Mouse (Mus musculus) embryonic fibroblast, embryonic 13.5 days (primary cell): ENCODE results near the gene Nr2e1. TPM values are rescaled to one million over a fixed set of nuclear protein-coding genes. Genes with fewer than 3 reads are reported as not detected.

Source experiments
- H3K27ac ChIP-seq: 2 replicates; pipeline ENCODE4 v1.5.1; 2012; ENCODE audit warnings: low read length, control low read depth, inconsistent platforms; ENCODE audit not compliant: insufficient read depth
- H3K4me1 ChIP-seq: 2 replicates; pipeline ENCODE4 v1.6.1; 2011; ENCODE audit warnings: low read length; ENCODE audit not compliant: control insufficient read depth, insufficient read depth
- H3K4me3 ChIP-seq: 2 replicates; pipeline ENCODE4 v1.5.1; 2011; ENCODE audit warnings: mild to moderate bottlenecking, control low read depth, low read length; ENCODE audit not compliant: insufficient read depth
- CTCF ChIP-seq: IDR thresholded peaks from 2 replicates; pipeline ENCODE4 v1.5.1; 2011; ENCODE audit warnings: mild to moderate bottlenecking, control low read depth, low read length, moderate library complexity, borderline replicate concordance; ENCODE audit not compliant: insufficient read depth
- POLR2A ChIP-seq: IDR thresholded peaks from 2 replicates; pipeline ENCODE4 v1.6.1; 2011; ENCODE audit warnings: low read depth, mild to moderate bottlenecking, control low read depth, low read length, moderate library complexity
- polyA plus RNA-seq: library from polyadenylated mRNA; stranded (reverse); fragments of >200 nt; gene quantifications from 2 replicates; pipeline ENCODE4 v1.2.4, GENCODE M21; 2011; ENCODE audit warnings: low read depth; ENCODE audit not compliant: missing spikeins, insufficient read length

The Nr2e1 gene
- polyA plus RNA-seq, 1 experiment: not detected

GRCm38 (mm10) chr10:42613075-42613474, 29.6 kb upstream of the Nr2e1 start:
- H3K4me1 ChIP-seq: peaks cover 2% of the 10 kb centered on the region; the same call in 1 of the 2 replicates
- H3K4me3 ChIP-seq: no peak overlapping the region
- TF ChIP-seq CTCF (no peak), POLR2A (no peak)
- H3K27ac ChIP-seq: no peak overlapping the region

DNA sequence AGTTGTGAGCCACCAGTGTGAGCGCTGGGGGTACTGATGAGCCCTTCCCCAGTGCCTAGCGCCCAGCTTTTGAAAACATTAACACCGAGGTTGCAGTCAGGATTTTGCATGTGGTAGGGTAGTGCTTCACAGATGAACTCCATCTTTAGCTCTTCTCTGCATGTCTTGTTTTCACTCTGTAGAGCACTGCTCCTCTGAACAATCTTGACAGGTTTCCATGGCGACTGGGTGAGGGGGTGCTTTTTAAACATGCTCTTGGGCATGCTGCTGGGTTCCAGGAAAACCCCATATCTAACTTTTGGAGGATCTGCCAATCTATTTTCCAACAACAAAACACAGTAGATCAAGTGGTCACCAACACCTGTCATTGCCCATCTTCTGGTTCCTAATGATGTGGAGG, 23.3 kb upstream of the Nr2e1 start:
- Histone ChIP-seq H3K27ac (no peak overlapping the region), H3K4me1 (no peaks in the 10 kb centered on the region), H3K4me3 (no peak overlapping the region)
- TF ChIP-seq CTCF (no peak), POLR2A (no peak)

DNA sequence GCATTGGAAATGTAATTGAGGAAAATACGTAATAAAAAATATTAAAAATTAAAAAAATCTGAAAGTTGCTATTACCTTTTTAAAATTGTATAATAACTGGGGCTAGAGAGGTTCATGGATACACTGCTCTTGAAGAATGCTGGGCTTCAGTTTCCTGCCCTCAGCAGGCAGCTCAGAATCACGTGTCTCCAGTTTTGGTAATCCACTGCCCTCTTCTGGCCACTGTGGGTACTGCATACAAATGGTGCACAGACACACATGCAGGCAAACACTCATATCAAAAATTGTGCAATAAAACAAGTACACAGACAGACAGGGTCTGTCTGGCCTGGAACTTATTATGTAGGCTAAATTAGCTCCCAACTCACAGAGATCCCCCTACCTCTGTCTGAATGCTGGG, 21.4 kb upstream of the Nr2e1 start:
- TF ChIP-seq CTCF: peak; percentile 21; the same call in 1 of the 2 replicates
- TF ChIP-seq POLR2A: no peak
- no peak overlapping the region for H3K4me3 ChIP-seq
- no peaks in the 10 kb centered on the region for H3K4me1 ChIP-seq
- no peak overlapping the region for H3K27ac ChIP-seq

DNA sequence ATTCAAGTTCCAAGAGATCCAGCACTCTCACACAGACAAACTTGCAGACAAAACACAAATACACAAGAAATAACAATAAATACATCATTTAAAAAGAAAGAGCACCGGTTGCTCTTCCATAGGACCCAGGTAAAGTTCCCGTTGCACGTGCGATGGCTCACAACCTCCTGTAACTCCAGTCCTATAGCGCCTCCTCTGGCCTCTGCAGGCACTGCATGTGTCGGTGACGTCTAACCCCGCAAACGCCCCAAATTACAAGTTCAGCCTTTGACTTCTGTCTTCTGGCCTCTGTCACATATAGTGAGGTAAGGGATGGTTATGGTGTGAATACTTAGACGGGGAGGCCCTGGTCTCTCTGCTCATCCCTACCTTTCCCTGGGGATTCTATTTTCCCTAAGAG, 18.1 kb upstream of the Nr2e1 start:
- Histone ChIP-seq H3K4me1 (no peaks in the 10 kb centered on the region), H3K27ac (no peak overlapping the region), H3K4me3 (no peak overlapping the region)
- TF ChIP-seq POLR2A: no peak
- peak; percentile 47; the same call in 1 of the 2 replicates for TF ChIP-seq CTCF

- no peaks in the 10 kb centered on the region for H3K4me1 ChIP-seq
- no peak overlapping the region for H3K4me3 ChIP-seq
- TF ChIP-seq CTCF (no peak), POLR2A (no peak)
- H3K27ac ChIP-seq: no peak overlapping the region
Measured at GRCm38 (mm10) chr10:42598615-42599014, 15.2 kb upstream of the Nr2e1 start.

GRCm38 (mm10) chr10:42593201-42593600, 9.8 kb upstream of the Nr2e1 start:
- TF ChIP-seq CTCF: no peak
- no peak for TF ChIP-seq POLR2A
- no peaks in the 10 kb centered on the region for H3K4me1 ChIP-seq
- no peak overlapping the region for H3K4me3 ChIP-seq
- no peak overlapping the region for H3K27ac ChIP-seq

GRCm38 (mm10) chr10:42591993-42592686, 8.7 kb upstream of the Nr2e1 start:
- Histone ChIP-seq H3K27ac (no peak overlapping the region), H3K4me1 (no peaks in the 10 kb centered on the region), H3K4me3 (no peak overlapping the region)
- TF ChIP-seq POLR2A: no peak
- no peak for TF ChIP-seq CTCF

- TF ChIP-seq CTCF: no peak
- no peak for TF ChIP-seq POLR2A
- no peak overlapping the region for H3K4me3 ChIP-seq
- H3K27ac ChIP-seq: no peak overlapping the region
- no peaks in the 10 kb centered on the region for H3K4me1 ChIP-seq
Measured at GRCm38 (mm10) chr10:42591185-42591992, 8.0 kb upstream of the Nr2e1 start.

GRCm38 (mm10) chr10:42590261-42591184, 7.1 kb upstream of the Nr2e1 start:
- no peaks in the 10 kb centered on the region for H3K4me1 ChIP-seq
- no peak overlapping the region for H3K27ac ChIP-seq
- TF ChIP-seq CTCF (no peak), POLR2A (no peak)
- H3K4me3 ChIP-seq: no peak overlapping the region
